Mouse (Mus musculus) kidney, adult 18-20 months (tissue): Measurements from ENCODE around the gene Apex2.
"Not testable (repeated sequence)": the region's sequence is repeated elsewhere in the genome, so short reads cannot be mapped to it uniquely, and the experiment has no call there.

ENCODE experiments used
- DNase-seq: peaks from one replicate; pipeline ENCODE4 v3.0.0; 2021

The Apex2 gene

DNA sequence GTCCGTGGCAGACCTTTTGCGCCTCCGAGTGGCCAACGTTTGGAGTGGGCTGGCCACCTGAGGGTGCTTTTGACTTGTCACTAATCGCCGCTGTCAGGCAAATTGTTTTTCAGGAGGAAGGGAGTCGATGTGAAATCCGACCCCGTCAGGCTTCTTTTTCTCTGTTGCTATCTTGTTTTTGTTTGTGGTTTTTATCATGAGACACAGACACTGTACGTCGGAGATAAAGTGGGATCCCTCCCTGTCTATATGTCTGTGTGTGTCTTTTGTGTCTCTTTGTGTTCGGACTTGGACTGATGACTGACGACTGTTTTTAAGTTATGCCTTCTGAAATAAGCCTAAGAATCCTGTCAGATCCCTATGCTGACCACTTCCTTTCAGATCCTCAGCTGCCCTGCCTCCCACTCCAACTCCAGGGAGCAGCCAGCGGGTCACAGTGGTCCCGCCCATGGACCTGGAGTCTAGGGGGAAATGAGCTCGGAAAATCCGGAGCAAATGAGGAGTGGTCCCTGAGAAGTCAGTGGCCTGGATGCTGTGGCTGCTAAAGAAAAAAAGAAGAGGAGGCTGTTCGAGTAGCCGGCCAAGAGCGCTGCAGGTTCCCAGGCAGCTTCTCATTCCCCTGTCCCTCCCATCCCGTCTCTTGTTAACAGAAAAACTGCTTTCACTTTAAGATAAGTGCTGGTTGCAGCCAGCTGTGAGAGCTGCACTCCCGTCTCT lies 103.2 kb downstream of the Apex2 start:
- not testable (repeated sequence) for DNase-seq

DNA sequence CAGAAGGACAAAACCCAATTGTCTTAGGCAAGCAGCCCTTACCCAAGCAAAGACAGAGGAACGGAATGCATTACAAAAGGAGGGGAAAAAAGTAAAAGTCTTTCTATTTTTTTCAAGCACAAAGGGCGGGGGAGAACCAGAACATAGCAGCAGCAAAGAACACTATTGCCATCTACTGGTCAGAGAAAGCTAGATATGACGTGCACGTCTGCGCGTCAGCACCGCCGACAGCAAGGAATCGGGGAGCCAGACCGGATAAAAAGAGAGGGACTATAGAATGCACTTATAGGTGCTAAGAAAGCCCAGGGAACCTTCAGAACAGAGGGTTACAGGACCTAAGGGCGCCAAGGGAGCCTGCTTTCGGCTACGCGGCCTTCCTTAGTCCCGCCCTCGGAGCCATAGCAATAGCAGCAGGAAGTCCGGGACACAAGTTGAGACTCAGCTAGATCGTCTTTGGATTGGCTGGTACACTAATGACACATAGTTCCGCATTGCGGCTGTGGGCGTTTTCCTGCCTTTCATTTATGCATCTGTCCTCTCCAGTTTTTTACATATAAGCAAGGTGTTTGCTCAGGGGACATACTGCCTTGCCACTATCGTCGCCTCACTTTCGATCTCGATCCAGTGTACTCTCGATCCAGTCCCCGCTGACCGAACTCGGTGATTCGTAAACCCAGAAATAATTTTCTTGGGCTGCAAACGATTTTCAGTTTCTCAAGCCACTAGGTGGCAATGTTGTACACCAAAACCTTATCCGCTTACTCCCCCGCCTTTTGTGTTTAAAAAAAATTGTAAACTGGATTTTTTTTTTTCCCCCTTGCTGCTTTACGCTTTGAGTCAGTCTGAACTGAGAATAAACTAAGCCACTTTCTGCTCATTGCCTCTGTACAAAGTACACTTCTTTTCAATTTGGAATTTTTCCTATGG lies 111.6 kb downstream of the Apex2 start:
- DNase-seq = peak; percentile 91

DNA sequence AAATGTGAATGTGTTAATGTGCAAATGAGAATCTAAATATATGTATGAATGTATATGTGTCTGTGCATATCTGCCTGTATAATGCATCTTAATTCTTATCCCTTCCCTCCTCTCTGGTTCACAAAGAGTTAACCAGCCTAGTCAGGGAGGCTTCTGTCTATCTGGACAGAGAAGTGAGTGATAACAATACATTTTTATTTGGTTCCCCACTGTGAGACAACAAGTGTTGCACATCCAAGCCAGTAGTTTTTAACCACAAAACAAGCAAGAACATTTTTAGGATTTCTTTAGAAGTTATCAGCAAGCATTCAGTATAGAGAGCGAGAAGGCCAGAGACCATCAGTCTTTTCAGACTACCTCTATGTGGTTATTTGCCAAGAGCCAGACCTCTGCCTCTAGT lies 118.3 kb downstream of the Apex2 start:
- DNase-seq = no peak
